8 mouse cellular contexts compared by ENCODE assay signal in genomic region chr2:132247539-132248313, GRCm38 (mm10). TPM values are rescaled to one million over a fixed set of nuclear protein-coding genes. Genes with fewer than 3 reads are reported as not detected.
DNase-seq lines count a peak whose midpoint lies in the region; ATAC-seq lines count a peak whose summit lies in the region.

Gene Tmem230 (minus strand): TSS chr2:132247807.

- intact Hi-C loops in gastrocnemius, postnatal 14 days (cut with DNase I; ENCODE audit: low total_unique reads), result no loop called here
- intact Hi-C loops in left cerebral cortex, postnatal 10 days (cut with DNase I), result loop anchor here (2.0 to 5.0 kb wide), 2 partner anchors 267 to 425 kb away; no protein-coding TSS in a partner anchor

- peak; percentile 95 to 98 for DNase-seq in adrenal gland, adult (ENCODE audit: inconsistent age in 2 of 2, low spot score in 1 of 2)
- DNase-seq in embryo, embryonic 10.5 days (ENCODE audit: low spot score), result peak; percentile 99
- peak; percentile 94 for DNase-seq in gastrocnemius, postnatal 14 days
- peak; percentile 95 to 96 for DNase-seq in left cerebral cortex, postnatal 10 days (ENCODE audit: extremely low spot score in 1 of 2, low spot score in 2 of 2)
- peak; percentile 93 for DNase-seq in right cerebral cortex, postnatal 25 days
- peak; percentile 89 to 95 for DNase-seq in urinary bladder, postnatal 4 days (ENCODE audit: low spot score in 2 of 2)

- ATAC-seq in inflammation-experienced regulatory T-cells, adult 6 months, result peak; percentile 84
- ATAC-seq in megakaryocyte-erythroid progenitor cell, adult 5-6 weeks (replicated peaks; ENCODE audit: low FRiP score, low TSS enrichment, poor library complexity, severe bottlenecking), result peak; percentile 84

RNA-seq across cellular contexts. Expression of gene Tmem230, which starts in this region (rescaled TPM):
- 10 to 100 TPM; 20.4 to 22.1 TPM for total RNA-seq in gastrocnemius, postnatal 14 days (2021)
- polyA plus RNA-seq in inflammation-experienced regulatory T-cells, adult 6 months (2017; shearing (Covaris generic)), result 10 to 100 TPM; 28.2 to 45.1 (median 37.2) TPM
- total RNA-seq in left cerebral cortex, postnatal 10 days (2021), result 10 to 100 TPM; 27.0 to 30.2 TPM
- 29.5 and 41.7 TPM in 2 replicates for total RNA-seq in megakaryocyte-erythroid progenitor cell, adult 5-6 weeks (2014; fragmentation: Nextera tagmentation)
- 24.2 and 28.3 TPM in 2 replicates for total RNA-seq in megakaryocyte-erythroid progenitor cell, adult 5-6 weeks (2017)

Comparison
In these comparisons a context has a peak if more than half of its experiments do, and no peak if none do; other contexts are left out.
1. Peak in every context shown above with its lines: DNase-seq and ATAC-seq.